Mouse (Mus musculus) ovary, adult 18-20 months (tissue): ENCODE results near the gene a.
"Not testable (repeated sequence)": the region's sequence is repeated elsewhere in the genome, so short reads cannot be mapped to it uniquely, and the experiment has no call there.

Experiments
- DNase-seq: peaks from one replicate; pipeline ENCODE4 v3.0.0; 2022; ENCODE audit warnings: low spot score, mixed read lengths

a gene

DNA sequence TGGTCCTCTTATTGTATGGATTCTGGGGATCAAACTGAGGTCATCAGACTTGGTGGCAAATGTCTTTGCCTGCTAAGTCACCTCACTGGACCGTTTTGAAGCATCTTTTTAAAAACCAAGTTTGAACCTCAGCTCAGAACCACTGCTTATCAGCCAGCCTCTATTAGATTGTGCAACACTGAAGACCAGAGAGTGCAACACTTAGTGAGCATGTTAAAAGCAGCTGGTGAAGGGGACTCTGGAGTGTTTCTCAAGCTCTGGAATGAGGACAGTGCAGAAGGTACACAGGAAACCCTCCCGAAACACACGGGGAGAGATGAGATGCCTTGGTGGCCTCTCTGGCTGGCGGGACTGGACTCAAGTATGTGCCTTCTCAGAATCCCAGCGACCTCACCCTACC lies 200.9 kb downstream of the a start:
- no peak for DNase-seq

DNA sequence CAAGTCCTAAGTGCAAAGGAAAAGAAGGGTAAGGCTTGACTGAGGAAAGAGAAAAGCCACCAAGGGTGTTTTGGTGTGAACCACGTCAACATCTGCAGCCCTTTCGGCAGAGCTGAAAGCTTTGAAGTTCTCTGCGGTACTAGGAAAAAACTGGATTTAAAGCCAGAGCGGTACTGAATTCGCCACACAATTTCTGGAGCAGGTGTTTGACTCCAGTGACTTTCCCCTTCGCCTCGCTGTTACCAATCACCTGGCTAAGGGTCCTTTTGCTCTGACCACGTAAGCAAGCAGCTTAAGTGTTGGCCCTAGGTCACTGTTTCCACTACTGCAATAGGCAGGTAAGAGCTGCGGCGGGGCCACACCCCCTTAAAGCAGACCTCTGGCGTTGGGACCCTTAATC lies 214.3 kb downstream of the a start:
- DNase-seq = no peak

- no peak for DNase-seq
Observed at GRCm38 (mm10) chr2:155011086-155011656, 220.0 kb downstream of the a start.

GRCm38 (mm10) chr2:155012991-155013390 lies 221.8 kb downstream of the a start:
- no peak for DNase-seq

- DNase-seq = not testable (repeated sequence)
Observed at GRCm38 (mm10) chr2:155016751-155017150, 225.5 kb downstream of the a start.

DNA sequence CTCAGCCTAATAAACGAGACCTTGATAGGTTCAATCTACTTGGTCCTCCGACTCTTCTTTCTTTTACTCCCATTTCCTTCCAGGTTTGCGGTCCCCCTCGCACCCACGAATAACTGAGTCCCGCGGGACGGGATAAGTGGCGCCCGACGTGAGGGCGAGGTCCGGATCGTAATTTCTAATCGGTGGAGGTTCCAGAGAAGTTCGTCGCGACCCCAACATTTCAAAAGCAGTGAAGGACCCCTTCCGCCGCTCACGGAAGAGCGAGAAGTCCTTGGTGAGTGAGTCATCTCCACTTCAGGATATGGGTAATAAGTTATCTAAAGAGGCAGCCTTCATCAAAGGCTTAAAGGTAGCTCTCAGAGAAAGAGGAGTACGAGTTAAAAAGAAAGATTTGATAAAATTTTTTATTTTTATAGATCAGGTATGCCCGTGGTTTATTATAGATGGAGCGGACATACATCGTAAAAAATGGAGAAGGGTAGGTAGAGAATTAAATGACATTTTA lies 227.1 kb downstream of the a start, which contains the start of gene Gm14226:
Gene Gm14226 (plus strand): TSS at position 16 of the 505 bp plus-strand sequence.
- DNase-seq = not testable (repeated sequence)

DNA sequence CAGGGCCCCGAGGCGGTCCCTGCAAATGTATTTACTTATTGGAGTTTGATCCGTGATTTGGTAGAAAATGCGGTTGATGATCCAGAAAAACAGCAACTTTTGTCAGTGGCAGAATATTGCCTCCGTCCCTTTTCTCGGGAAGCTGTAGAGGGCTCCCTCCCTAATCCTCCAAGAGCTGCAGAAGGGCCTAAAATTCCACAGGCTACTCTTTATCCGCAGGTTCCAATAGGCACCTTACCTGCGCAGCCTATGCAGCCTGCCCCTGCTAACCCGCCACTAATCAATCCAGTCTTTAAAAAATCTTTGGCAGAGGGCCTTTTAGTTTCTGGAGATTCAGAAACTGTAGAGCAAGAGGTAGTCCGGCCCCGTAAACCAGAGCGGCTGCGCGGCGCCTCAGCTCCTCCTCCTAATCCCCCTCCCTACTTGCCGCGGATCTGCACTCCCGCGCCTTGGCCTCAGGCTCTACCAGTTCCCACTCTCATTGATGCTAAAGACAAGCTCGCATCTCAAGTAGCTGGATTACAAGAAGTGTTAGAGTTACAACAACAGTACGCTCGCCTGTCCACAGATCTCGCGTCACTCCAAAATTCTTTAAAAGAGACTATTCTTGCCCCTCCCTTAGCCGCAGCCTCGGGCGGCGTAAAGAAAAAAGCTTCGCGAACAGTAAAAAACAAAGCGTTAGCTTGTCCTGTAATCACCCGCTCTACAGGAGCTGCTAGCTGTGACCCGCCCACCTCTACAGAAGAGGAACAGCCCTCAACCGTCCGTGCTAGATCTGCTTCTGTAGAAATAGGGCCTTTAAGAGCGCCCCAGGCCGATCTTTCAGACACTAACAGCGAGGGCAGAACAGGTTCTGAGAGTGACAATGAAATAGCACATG lies 227.8 kb downstream of the a start:
- peak; percentile 68 for DNase-seq

DNA sequence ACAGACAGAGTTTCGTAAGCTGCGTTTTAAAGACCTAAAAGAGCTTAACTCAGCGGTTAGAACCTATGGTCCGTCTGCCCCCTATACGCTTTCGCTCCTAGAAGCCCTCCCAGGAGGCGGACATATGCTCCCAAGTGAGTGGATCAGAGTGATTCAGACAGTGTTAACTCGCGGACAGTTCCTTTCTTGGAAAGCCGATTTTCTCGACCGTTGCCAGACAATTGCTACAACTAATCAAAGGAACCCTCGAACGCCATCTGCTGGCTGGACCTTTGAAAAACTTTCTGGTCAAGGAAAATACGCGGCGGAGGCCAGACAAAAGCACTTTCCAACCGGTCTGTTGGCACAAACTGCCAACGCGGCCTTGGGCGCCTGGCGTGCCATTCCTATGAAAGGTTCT lies 228.5 kb downstream of the a start:
- peak; percentile 83 for DNase-seq

DNA sequence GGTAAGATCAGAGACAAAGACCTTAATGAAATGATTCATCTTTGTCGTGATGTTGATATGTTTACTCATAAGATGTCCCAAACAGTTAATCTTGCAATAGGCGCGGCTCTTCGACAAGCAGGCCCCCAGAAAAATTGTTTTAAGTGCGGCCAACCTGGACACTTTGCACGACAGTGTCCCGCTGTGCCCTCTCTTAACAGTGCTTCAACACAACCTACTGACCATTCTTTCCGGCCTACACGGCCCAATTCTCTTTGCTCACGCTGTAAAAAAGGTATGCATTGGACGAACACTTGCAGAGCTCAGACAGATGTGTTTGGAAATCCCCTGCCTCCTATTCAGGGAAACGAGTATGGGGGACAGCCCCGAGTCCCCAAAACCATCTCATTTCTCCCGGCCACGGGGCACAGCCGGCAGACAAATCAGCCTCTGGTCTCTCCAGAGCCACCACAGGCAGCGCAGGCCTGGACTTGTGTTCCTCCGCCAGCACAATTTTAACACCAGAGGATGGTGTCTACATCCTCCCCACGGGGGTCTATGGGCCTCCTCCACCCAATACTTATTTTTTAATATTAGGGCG lies 229.1 kb downstream of the a start:
- not testable (repeated sequence) for DNase-seq

DNA sequence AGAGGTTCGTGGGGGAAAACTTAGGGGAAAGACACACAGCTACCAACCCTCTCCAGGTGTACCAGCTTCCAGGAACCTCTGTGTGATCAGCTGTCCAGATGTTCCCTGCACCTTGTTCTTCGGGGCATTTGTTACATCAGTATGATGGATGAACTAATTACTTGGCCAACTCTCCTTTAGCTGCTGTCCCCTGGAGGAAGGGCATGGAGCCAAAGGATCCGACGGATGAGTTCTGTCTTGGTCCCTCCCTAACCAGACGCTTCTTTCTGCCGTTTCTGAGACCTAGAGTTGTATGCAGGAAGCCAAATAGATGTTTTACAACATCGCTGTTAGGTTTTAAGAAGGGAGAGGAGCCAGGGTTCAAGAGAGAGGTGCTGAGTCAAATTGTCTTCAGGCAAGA lies 239.6 kb downstream of the a start:
- DNase-seq = no peak

DNA sequence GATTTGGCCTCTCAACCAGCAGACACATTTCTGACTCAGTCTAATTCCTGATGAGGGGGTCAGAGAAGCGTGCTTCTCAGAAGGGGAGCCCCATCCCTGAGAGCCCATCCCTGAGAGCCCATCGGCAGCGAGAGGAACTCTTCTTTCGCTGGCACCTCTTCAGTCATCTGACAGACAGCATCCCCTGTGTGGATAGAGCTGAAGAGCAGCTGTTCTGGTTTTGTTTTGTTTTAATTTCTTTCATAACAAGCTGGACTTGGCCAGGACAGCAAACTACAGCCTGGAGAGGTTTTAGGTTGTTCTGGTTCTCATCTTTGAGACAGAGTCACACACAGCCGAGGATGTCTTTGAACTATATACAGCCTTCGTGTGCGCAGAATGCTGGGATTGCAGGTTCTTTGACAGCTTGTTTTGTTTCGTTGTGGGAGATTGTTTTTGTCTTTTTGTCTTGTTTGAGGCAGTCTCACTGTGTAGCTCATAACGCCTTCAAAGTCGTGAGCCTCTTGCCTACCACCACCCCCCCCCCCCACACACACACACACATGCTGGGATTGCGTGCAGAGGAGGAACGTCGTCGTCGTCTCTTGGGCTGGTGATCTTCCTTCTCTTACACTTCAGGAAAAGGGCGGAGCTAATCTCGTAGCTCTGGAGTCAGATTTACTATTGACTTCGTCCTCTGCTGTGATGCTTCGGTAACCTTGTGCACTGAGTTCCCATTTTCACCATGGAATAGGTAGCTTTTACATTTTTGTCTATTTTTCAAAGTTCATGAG lies 241.9 kb downstream of the a start:
- no peak for DNase-seq

DNA sequence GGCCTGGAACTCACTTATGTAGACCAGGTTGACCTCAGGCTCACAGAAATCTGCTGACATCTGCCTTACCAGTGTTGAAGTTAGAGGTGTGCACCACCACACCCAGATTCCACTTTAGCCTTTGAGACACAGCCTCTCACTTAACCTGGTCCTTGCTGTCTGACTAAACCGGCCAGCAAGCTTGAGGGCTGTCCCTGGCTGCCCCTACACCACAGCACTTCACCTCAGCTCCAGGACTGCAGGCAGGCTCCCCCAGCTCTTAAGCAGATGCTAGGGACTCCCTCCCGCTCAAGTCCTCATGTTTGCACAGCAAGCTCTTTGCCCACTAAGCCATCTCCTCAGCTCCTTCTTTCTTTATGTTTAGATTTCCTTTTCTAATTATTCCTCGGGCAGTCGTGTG lies 248.8 kb downstream of the a start:
- no peak for DNase-seq

- no peak for DNase-seq
Observed at GRCm38 (mm10) chr2:155044542-155044941, 253.3 kb downstream of the a start.

DNA sequence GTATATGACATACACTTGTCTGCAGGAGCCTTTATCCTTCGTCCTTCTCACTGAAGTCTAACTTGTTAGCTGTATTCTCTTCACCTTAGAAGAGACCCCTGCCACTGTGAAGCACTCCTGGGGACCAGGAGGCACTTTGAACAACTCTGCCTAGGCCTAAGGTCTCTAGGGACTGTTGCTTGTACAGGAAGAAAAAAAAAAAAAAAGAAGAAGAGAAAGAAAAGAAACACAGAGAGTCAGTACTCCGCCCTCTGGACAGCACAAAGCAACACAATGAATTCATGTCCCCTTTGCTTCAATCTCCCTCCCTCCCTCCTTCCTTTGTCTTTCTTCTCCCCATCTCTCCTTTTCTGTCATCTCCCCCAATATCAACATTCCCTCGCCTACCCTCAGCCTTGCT lies 253.9 kb downstream of the a start:
- no peak for DNase-seq

GRCm38 (mm10) chr2:155046803-155047202 lies 255.6 kb downstream of the a start:
- DNase-seq = no peak

- DNase-seq = no peak
Observed at GRCm38 (mm10) chr2:155047452-155048178, 256.4 kb downstream of the a start.

DNA sequence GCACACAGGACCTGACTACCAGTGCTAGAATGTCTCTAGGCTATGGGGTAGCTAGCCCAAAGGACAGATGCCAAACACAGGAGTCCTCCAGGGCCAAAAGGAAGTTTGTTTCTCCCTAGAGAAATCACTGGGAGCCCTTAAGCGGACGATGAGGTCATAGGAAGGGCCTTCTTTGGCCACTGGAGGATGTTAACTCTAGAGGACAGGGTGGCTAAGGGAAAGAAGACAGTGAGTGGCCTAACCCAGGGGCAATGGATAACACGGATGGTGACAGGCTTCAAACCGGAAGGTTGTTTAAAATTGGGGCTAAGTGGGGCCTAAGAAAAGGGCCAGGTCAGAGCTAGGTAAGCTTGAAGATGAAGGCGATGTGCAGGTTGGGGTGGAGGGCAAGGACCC lies 258.9 kb downstream of the a start:
- no peak for DNase-seq

GRCm38 (mm10) chr2:155050504-155051236 lies 259.5 kb downstream of the a start:
- peak; percentile 87 for DNase-seq

DNA sequence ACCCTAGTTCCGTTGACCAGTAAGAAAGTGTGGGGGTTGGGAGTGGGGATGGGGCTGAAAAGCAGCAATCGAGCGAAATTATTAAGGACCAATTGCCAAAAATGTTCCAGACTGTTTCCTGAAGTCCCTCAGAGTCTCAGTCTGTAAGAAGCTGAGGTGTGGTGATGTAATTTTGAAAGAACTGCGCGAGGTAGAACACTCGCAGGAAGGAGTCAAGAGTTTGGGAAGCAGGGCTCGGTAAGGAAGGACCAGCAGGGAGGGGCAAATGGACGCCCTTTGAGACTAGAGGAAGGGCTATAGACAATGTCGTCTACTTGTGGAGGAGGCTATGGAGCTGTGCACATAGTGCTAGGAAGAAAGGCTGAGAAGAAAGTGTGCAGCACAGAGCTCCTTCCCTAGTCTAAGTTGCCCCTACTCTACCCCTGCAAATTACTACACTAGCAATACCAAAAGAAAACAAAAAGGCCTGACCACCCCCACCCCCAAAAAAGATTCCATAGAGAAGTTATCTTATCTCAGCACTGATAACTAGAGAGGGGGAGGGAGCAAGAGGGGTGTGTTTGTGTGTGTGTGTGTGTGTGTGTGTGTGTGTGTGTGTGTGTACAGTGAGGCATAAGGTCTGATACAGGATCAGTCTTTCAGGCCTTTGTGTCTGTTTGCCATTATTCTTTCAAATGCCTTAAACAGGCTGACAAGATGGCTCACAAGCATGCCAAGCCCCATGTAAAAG lies 260.6 kb downstream of the a start:
- DNase-seq = no peak

GRCm38 (mm10) chr2:155052681-155053080 lies 261.5 kb downstream of the a start:
- no peak for DNase-seq
